Mouse (Mus musculus) CD4-positive, CD25-positive, alpha-beta regulatory T cell, adult 4 months (primary cell): ENCODE data around the gene Eapp. TPM values are rescaled to one million over a fixed set of nuclear protein-coding genes. Genes with fewer than 3 reads are reported as not detected.
A peak's percentile ranks its signal among the peaks of the same experiment; 100 is the strongest.
"Not testable (repeated sequence)": the region's sequence is repeated elsewhere in the genome, so short reads cannot be mapped to it uniquely, and the experiment has no call there.

Source experiments
- ATAC-seq: one replicate; pipeline ENCODE4 v1.8.0; 2017
- polyA plus RNA-seq, 2 experiments: library from polyadenylated mRNA; unstranded; fragments of 100-300 nt; shearing (Covaris generic); gene quantifications; one replicate each; pipeline ENCODE4 v1.2.1; 2017

Gene Eapp
- 100 to 1,000 TPM; 115 to 149 TPM for polyA plus RNA-seq

GRCm38 (mm10) chr12:54695511-54696241 is at the start of gene Eapp:
Eapp (minus strand) TSS chr12:54695897.
- peak; percentile 73 for ATAC-seq

GRCm38 (mm10) chr12:54738661-54739243 is 43.1 kb upstream of the Eapp start:
- peak; percentile 44 for ATAC-seq

- ATAC-seq = peak; percentile 67
Measured at GRCm38 (mm10) chr12:54737891-54738660, 42.4 kb upstream of the Eapp start.

GRCm38 (mm10) chr12:54734307-54735131 is 38.8 kb upstream of the Eapp start:
- ATAC-seq = peak; percentile 54

- peak; percentile 79 for ATAC-seq
Measured at GRCm38 (mm10) chr12:54729140-54730059, 33.7 kb upstream of the Eapp start.

GRCm38 (mm10) chr12:54718871-54719786 is 23.4 kb upstream of the Eapp start:
- peak; percentile 80 for ATAC-seq

- not testable (repeated sequence) for ATAC-seq
Measured at GRCm38 (mm10) chr12:54717516-54717915, 21.8 kb upstream of the Eapp start.

- ATAC-seq = peak; percentile 51
Measured at GRCm38 (mm10) chr12:54713822-54714626, 18.3 kb upstream of the Eapp start.

- ATAC-seq = peak; percentile 65
Measured at GRCm38 (mm10) chr12:54710494-54710879, 14.8 kb upstream of the Eapp start.

- peak; percentile 50 for ATAC-seq
Measured at GRCm38 (mm10) chr12:54709691-54710493, 14.2 kb upstream of the Eapp start.

GRCm38 (mm10) chr12:54699394-54699793 is 3.7 kb upstream of the Eapp start:
- no peak for ATAC-seq

- no peak for ATAC-seq
Measured at GRCm38 (mm10) chr12:54697791-54698250, 2.1 kb upstream of the Eapp start.

GRCm38 (mm10) chr12:54697003-54697597 is 1.4 kb upstream of the Eapp start:
- peak; percentile 3 for ATAC-seq

GRCm38 (mm10) chr12:54696242-54697002 is 725 bp upstream of the Eapp start:
- peak; percentile 74 for ATAC-seq

- no peak for ATAC-seq
Measured at GRCm38 (mm10) chr12:54694847-54695510, 718 bp downstream of the Eapp start.

GRCm38 (mm10) chr12:54689082-54689481 is 6.6 kb downstream of the Eapp start:
- no peak for ATAC-seq

- no peak for ATAC-seq
Measured at GRCm38 (mm10) chr12:54683182-54683581, 12.5 kb downstream of the Eapp start.
